Mouse (Mus musculus) lung, adult 2 months (tissue): ENCODE measurements at regions not wholly inside any gene's neighbourhood (a gene's known extent, or its start where the extent isn't known, plus 50 kb on each side); places are given as distances from the start of the nearest gene placed in this dataset.

Experiments used
- CTCF ChIP-seq: fragments of 200-500 bp; IDR thresholded peaks from 2 replicates; pipeline ENCODE4 v1.5.1; 2011; ENCODE audit warnings: mild to moderate bottlenecking, low read length, control low read depth; ENCODE audit not compliant: insufficient read depth
- POLR2A ChIP-seq: fragments of 200-500 bp; IDR thresholded peaks from 2 replicates; pipeline ENCODE4 v1.6.1; 2011; ENCODE audit warnings: low read depth, mild to moderate bottlenecking, control low read depth, low read length, borderline replicate concordance; ENCODE audit errors: extremely low read depth

GRCm38 (mm10) chr1:88566426-88566825 is 56.6 kb upstream of the Glrp1 start:
- TF ChIP-seq CTCF (no peak), POLR2A (no peak)
